Mouse (Mus musculus): ENCODE results near the gene Tcp1. TPM values are rescaled to one million over a fixed set of nuclear protein-coding genes. Genes with fewer than 3 reads are reported as not detected.

The Tcp1 gene
- polyA plus RNA-seq (2015; fragmentation: Nextera tagmentation; extraction: Ambion mirVana), result 347 and 392 TPM in 2 replicates

GRCm38 (mm10) chr17:12915488-12915880 lies at the start of gene Tcp1:
Gene Tcp1 (plus strand): TSS chr17:12915701.
- Histone ChIP-seq H3K4me2 (ENCODE audit: low read depth, low read length) (peak within 1 kb of the TSS; percentile 81), H3K27ac (ENCODE audit: low read length) (peak within 1 kb of the TSS; percentile 95), H3K4me1 (ENCODE audit: control insufficient read depth, insufficient read depth, low read length) (peaks cover 8% of the 10 kb centered on the region; the same call in 1 of the 2 replicates), H3K4me3 (replicated peaks; ENCODE audit: low read length) (peak within 1 kb of the TSS; percentile 99), H3K36me3 (ENCODE audit: control insufficient read depth, insufficient read depth, low read length) (peaks cover 33% of the 10 kb centered on the region), H3K9ac (ENCODE audit: low read length) (peak within 1 kb of the TSS; percentile 99), H3K27me3 (ENCODE audit: control insufficient read depth, insufficient read depth, low read length) (no peaks in the 10 kb centered on the region), H3K9me3 (replicated peaks; ENCODE audit: control insufficient read depth, low read length) (no peaks in the 10 kb centered on the region)
- WGBS, result under 1% methylated on average over 18 of the region's 18 CpGs
- ATAC-seq (ENCODE audit: insufficient read depth, low FRiP score), result no peak

- H3K4me1 ChIP-seq (ENCODE audit: control insufficient read depth, insufficient read depth, low read length), result no peaks in the 10 kb centered on the region
- no peak overlapping the region for H3K27ac ChIP-seq (ENCODE audit: low read length)
- H3K27me3 ChIP-seq (ENCODE audit: control insufficient read depth, insufficient read depth, low read length), result no peaks in the 10 kb centered on the region
- H3K9ac ChIP-seq (ENCODE audit: low read length), result no peak overlapping the region
- H3K9me3 ChIP-seq (replicated peaks; ENCODE audit: control insufficient read depth, low read length), result no peaks in the 10 kb centered on the region
- WGBS, result 83% methylated on average over 10 of the region's 10 CpGs
- ATAC-seq (ENCODE audit: insufficient read depth, low FRiP score), result no peak
- no peak overlapping the region for H3K4me3 ChIP-seq (replicated peaks; ENCODE audit: low read length)
- H3K36me3 ChIP-seq (ENCODE audit: control insufficient read depth, insufficient read depth, low read length), result no peaks in the 10 kb centered on the region
- no peak overlapping the region for H3K4me2 ChIP-seq (ENCODE audit: low read depth, low read length)
These were observed 48.6 kb upstream of the Tcp1 start for GRCm38 (mm10) chr17:12866853-12867252.

GRCm38 (mm10) chr17:12868043-12868442 lies 47.5 kb upstream of the Tcp1 start, which contains the start of gene Mas1:
Gene Mas1 (minus strand): TSS chr17:12868143.
- Histone ChIP-seq H3K27ac (ENCODE audit: low read length) (no peak within 1 kb of the TSS), H3K27me3 (ENCODE audit: control insufficient read depth, insufficient read depth, low read length) (no peaks in the 10 kb centered on the region), H3K9me3 (replicated peaks; ENCODE audit: control insufficient read depth, low read length) (no peaks in the 10 kb centered on the region), H3K4me1 (ENCODE audit: control insufficient read depth, insufficient read depth, low read length) (no peaks in the 10 kb centered on the region), H3K9ac (ENCODE audit: low read length) (no peak within 1 kb of the TSS), H3K4me2 (ENCODE audit: low read depth, low read length) (no peak within 1 kb of the TSS), H3K4me3 (replicated peaks; ENCODE audit: low read length) (no peak within 1 kb of the TSS), H3K36me3 (ENCODE audit: control insufficient read depth, insufficient read depth, low read length) (no peaks in the 10 kb centered on the region)
- WGBS, result 24% methylated on average over 2 of the region's 2 CpGs
- no peak for ATAC-seq (ENCODE audit: insufficient read depth, low FRiP score)

GRCm38 (mm10) chr17:12868640-12869039 lies 46.9 kb upstream of the Tcp1 start:
- H3K9ac ChIP-seq (ENCODE audit: low read length), result no peak overlapping the region
- H3K4me3 ChIP-seq (replicated peaks; ENCODE audit: low read length), result no peak overlapping the region
- WGBS, result 14% methylated on average over 4 of the region's 4 CpGs
- H3K4me2 ChIP-seq (ENCODE audit: low read depth, low read length), result no peak overlapping the region
- H3K27ac ChIP-seq (ENCODE audit: low read length), result no peak overlapping the region
- no peaks in the 10 kb centered on the region for H3K9me3 ChIP-seq (replicated peaks; ENCODE audit: control insufficient read depth, low read length)
- H3K27me3 ChIP-seq (ENCODE audit: control insufficient read depth, insufficient read depth, low read length), result no peaks in the 10 kb centered on the region
- H3K36me3 ChIP-seq (ENCODE audit: control insufficient read depth, insufficient read depth, low read length), result no peaks in the 10 kb centered on the region
- no peaks in the 10 kb centered on the region for H3K4me1 ChIP-seq (ENCODE audit: control insufficient read depth, insufficient read depth, low read length)
- ATAC-seq (ENCODE audit: insufficient read depth, low FRiP score), result no peak

GRCm38 (mm10) chr17:12872275-12873028 lies 43.0 kb upstream of the Tcp1 start:
- no peak for ATAC-seq (ENCODE audit: insufficient read depth, low FRiP score)
- H3K9ac ChIP-seq (ENCODE audit: low read length), result no peak overlapping the region
- H3K36me3 ChIP-seq (ENCODE audit: control insufficient read depth, insufficient read depth, low read length), result no peaks in the 10 kb centered on the region
- H3K27ac ChIP-seq (ENCODE audit: low read length), result no peak overlapping the region
- no peak overlapping the region for H3K4me2 ChIP-seq (ENCODE audit: low read depth, low read length)
- 67% methylated on average over 16 of the region's 16 CpGs for WGBS
- no peaks in the 10 kb centered on the region for H3K9me3 ChIP-seq (replicated peaks; ENCODE audit: control insufficient read depth, low read length)
- no peaks in the 10 kb centered on the region for H3K4me1 ChIP-seq (ENCODE audit: control insufficient read depth, insufficient read depth, low read length)
- no peaks in the 10 kb centered on the region for H3K27me3 ChIP-seq (ENCODE audit: control insufficient read depth, insufficient read depth, low read length)
- H3K4me3 ChIP-seq (replicated peaks; ENCODE audit: low read length), result no peak overlapping the region

- H3K9me3 ChIP-seq (replicated peaks; ENCODE audit: control insufficient read depth, low read length), result no peaks in the 10 kb centered on the region
- H3K36me3 ChIP-seq (ENCODE audit: control insufficient read depth, insufficient read depth, low read length), result no peaks in the 10 kb centered on the region
- H3K4me1 ChIP-seq (ENCODE audit: control insufficient read depth, insufficient read depth, low read length), result no peaks in the 10 kb centered on the region
- H3K27ac ChIP-seq (ENCODE audit: low read length), result no peak within 1 kb of the TSS
- no peak within 1 kb of the TSS for H3K4me3 ChIP-seq (replicated peaks; ENCODE audit: low read length)
- ATAC-seq (ENCODE audit: insufficient read depth, low FRiP score), result no peak
- no peaks in the 10 kb centered on the region for H3K27me3 ChIP-seq (ENCODE audit: control insufficient read depth, insufficient read depth, low read length)
- 70% methylated on average over 5 of the region's 5 CpGs for WGBS
- H3K4me2 ChIP-seq (ENCODE audit: low read depth, low read length), result no peak within 1 kb of the TSS
- no peak within 1 kb of the TSS for H3K9ac ChIP-seq (ENCODE audit: low read length)
These were observed 39.8 kb upstream of the Tcp1 start, which contains the start of gene Mrgprh for GRCm38 (mm10) chr17:12875734-12876133. Gene Mrgprh (plus strand): TSS chr17:12876034.

- Histone ChIP-seq H3K9me3 (replicated peaks; ENCODE audit: control insufficient read depth, low read length) (no peaks in the 10 kb centered on the region), H3K4me2 (ENCODE audit: low read depth, low read length) (peak overlapping the region; percentile 53), H3K27me3 (ENCODE audit: control insufficient read depth, insufficient read depth, low read length) (no peaks in the 10 kb centered on the region), H3K36me3 (ENCODE audit: control insufficient read depth, insufficient read depth, low read length) (no peaks in the 10 kb centered on the region), H3K9ac (ENCODE audit: low read length) (0 out of 2 replicates have a peak overlapping the region, but pooled peaks have one; percentile 53), H3K4me3 (replicated peaks; ENCODE audit: low read length) (peak overlapping the region; percentile 27), H3K4me1 (ENCODE audit: control insufficient read depth, insufficient read depth, low read length) (no peaks in the 10 kb centered on the region), H3K27ac (ENCODE audit: low read length) (no peak overlapping the region)
- ATAC-seq (ENCODE audit: insufficient read depth, low FRiP score), result peak; percentile 69; the same call in 1 of the 2 replicates
- 2% methylated on average over 14 of the region's 14 CpGs for WGBS
These were observed 35.3 kb upstream of the Tcp1 start for GRCm38 (mm10) chr17:12880178-12880577.

- Histone ChIP-seq H3K27me3 (ENCODE audit: control insufficient read depth, insufficient read depth, low read length) (no peaks in the 10 kb centered on the region), H3K27ac (ENCODE audit: low read length) (no peak overlapping the region), H3K9ac (ENCODE audit: low read length) (no peak overlapping the region), H3K36me3 (ENCODE audit: control insufficient read depth, insufficient read depth, low read length) (no peaks in the 10 kb centered on the region), H3K4me3 (replicated peaks; ENCODE audit: low read length) (no peak overlapping the region), H3K4me1 (ENCODE audit: control insufficient read depth, insufficient read depth, low read length) (no peaks in the 10 kb centered on the region), H3K4me2 (ENCODE audit: low read depth, low read length) (no peak overlapping the region), H3K9me3 (replicated peaks; ENCODE audit: control insufficient read depth, low read length) (no peaks in the 10 kb centered on the region)
- no peak for ATAC-seq (ENCODE audit: insufficient read depth, low FRiP score)
- 77% methylated on average over 1 of the region's 1 CpGs for WGBS
These were observed 34.3 kb upstream of the Tcp1 start for GRCm38 (mm10) chr17:12881216-12881615.

- Histone ChIP-seq H3K27ac (ENCODE audit: low read length) (no peak overlapping the region), H3K4me2 (ENCODE audit: low read depth, low read length) (no peak overlapping the region), H3K4me3 (replicated peaks; ENCODE audit: low read length) (no peak overlapping the region), H3K9me3 (replicated peaks; ENCODE audit: control insufficient read depth, low read length) (no peaks in the 10 kb centered on the region), H3K4me1 (ENCODE audit: control insufficient read depth, insufficient read depth, low read length) (peaks cover 7% of the 10 kb centered on the region; the same call in 1 of the 2 replicates), H3K27me3 (ENCODE audit: control insufficient read depth, insufficient read depth, low read length) (no peaks in the 10 kb centered on the region), H3K36me3 (ENCODE audit: control insufficient read depth, insufficient read depth, low read length) (no peaks in the 10 kb centered on the region), H3K9ac (ENCODE audit: low read length) (no peak overlapping the region)
- no peak for ATAC-seq (ENCODE audit: insufficient read depth, low FRiP score)
- 39% methylated on average over 6 of the region's 6 CpGs for WGBS
These were observed 28.9 kb upstream of the Tcp1 start for GRCm38 (mm10) chr17:12886620-12887019.
